ENCODE assay signal across 23 mouse cellular contexts in the genomic region with DNA sequence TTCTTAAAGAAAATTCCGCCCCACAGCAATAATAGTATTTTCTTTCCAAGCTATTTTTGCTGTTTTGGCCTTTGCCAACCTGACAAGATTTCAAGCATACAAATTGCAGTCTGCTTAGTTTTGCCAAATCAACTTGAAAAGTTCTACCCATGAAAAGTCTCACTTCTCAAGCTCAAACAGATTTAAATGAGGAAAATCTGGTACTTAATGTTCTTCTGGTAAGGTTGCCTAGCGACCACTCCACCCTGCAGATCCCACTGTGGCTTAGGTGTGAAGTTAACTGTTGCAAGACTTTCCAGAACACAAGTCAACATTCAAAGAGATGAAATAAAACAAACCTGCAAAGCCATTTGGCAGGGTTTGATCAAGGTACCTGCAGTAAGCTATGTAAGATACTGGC.
DNase-seq lines count a peak whose midpoint lies in the region; ATAC-seq and TF ChIP-seq lines count a peak whose summit lies in the region.
"Had no signal": no experiment of that assay in that cellular context is flagged by ENCODE, and none has a peak within 500 bp of the region (broad histone marks: within the 10 kb centered on the region; RNA-seq: fewer than 3 reads in every experiment).

No protein-coding gene starts in this region.

- no peak overlapping the region for H3K27ac ChIP-seq in forebrain, postnatal 0 days (ENCODE audit: low read depth, low read length)
- no peak overlapping the region for H3K27ac ChIP-seq in forebrain, embryonic 15.5 days (replicated peaks)
- H3K27ac ChIP-seq in midbrain, postnatal 0 days (ENCODE audit: low read depth, low read length), result no peak overlapping the region
- H3K27ac ChIP-seq in midbrain, embryonic 15.5 days, result no peak overlapping the region
- H3K27ac ChIP-seq: embryonic facial prominence, embryonic 10.5 days; hindbrain, embryonic 13.5 days; limb, embryonic 12.5 days; liver, embryonic 12.5 days; stomach, embryonic 15.5 days had no signal

- TF ChIP-seq CTCF in forebrain, postnatal 0 days (IDR thresholded peaks at IDR 0.05; ENCODE audit: low read depth), result no peak
- TF ChIP-seq CTCF in midbrain, postnatal 0 days (IDR thresholded peaks at IDR 0.05), result no peak

- H3K9ac ChIP-seq in forebrain, postnatal 0 days, result no peak overlapping the region
- H3K9ac ChIP-seq in forebrain, embryonic 15.5 days (replicated peaks), result no peak overlapping the region
- no peak overlapping the region for H3K9ac ChIP-seq in midbrain, postnatal 0 days (replicated peaks; ENCODE audit: low read length, poor library complexity, severe bottlenecking)
- H3K9ac ChIP-seq in midbrain, embryonic 15.5 days, result no peak overlapping the region
- H3K9ac ChIP-seq: heart, embryonic 12.5 days; hindbrain, embryonic 13.5 days; limb, embryonic 12.5 days; liver, embryonic 12.5 days; lung, embryonic 14.5 days; stomach, embryonic 15.5 days had no signal

- no peaks in the 10 kb centered on the region for H3K9me3 ChIP-seq in forebrain, postnatal 0 days (ENCODE audit: low read length)
- H3K9me3 ChIP-seq in forebrain, embryonic 15.5 days, result no peaks in the 10 kb centered on the region
- H3K9me3 ChIP-seq in midbrain, postnatal 0 days (ENCODE audit: low read length), result no peaks in the 10 kb centered on the region
- H3K9me3 ChIP-seq in midbrain, embryonic 15.5 days, result no peaks in the 10 kb centered on the region
- H3K9me3 ChIP-seq: embryonic facial prominence, embryonic 10.5 days; heart, embryonic 12.5 days; hindbrain, embryonic 13.5 days; limb, embryonic 12.5 days; liver, embryonic 12.5 days; stomach, embryonic 15.5 days had no signal

- WGBS in forebrain, postnatal 0 days, result 36% methylated on average over 2 of the region's 2 CpGs
- WGBS in forebrain, embryonic 15.5 days, result 50% methylated on average over 2 of the region's 2 CpGs
- WGBS in midbrain, postnatal 0 days, result 52% methylated on average over 2 of the region's 2 CpGs
- 50% methylated on average over 2 of the region's 2 CpGs for WGBS in midbrain, embryonic 15.5 days

- H3K4me3 ChIP-seq in forebrain, postnatal 0 days (ENCODE audit: low read depth, low read length), result no peak overlapping the region
- no peak overlapping the region for H3K4me3 ChIP-seq in forebrain, embryonic 15.5 days
- no peak overlapping the region for H3K4me3 ChIP-seq in midbrain, postnatal 0 days (ENCODE audit: low read depth, low read length)
- H3K4me3 ChIP-seq in midbrain, embryonic 15.5 days, result no peak overlapping the region
- H3K4me3 ChIP-seq: embryonic facial prominence, embryonic 10.5 days; heart, embryonic 12.5 days; hindbrain, embryonic 13.5 days; limb, embryonic 12.5 days; liver, embryonic 12.5 days; stomach, embryonic 15.5 days had no signal

- H3K36me3 ChIP-seq in forebrain, postnatal 0 days (ENCODE audit: insufficient read depth), result no peaks in the 10 kb centered on the region
- no peaks in the 10 kb centered on the region for H3K36me3 ChIP-seq in forebrain, embryonic 15.5 days
- no peaks in the 10 kb centered on the region for H3K36me3 ChIP-seq in midbrain, postnatal 0 days (ENCODE audit: insufficient read depth, low read length)
- no peaks in the 10 kb centered on the region for H3K36me3 ChIP-seq in midbrain, embryonic 15.5 days (replicated peaks)
- H3K36me3 ChIP-seq: embryonic facial prominence, embryonic 10.5 days; heart, embryonic 12.5 days; hindbrain, embryonic 13.5 days; limb, embryonic 12.5 days; liver, embryonic 12.5 days; stomach, embryonic 15.5 days had no signal

- no peaks in the 10 kb centered on the region for H3K4me1 ChIP-seq in forebrain, postnatal 0 days (ENCODE audit: insufficient read depth)
- H3K4me1 ChIP-seq in forebrain, embryonic 15.5 days, result 0 out of 2 replicates have a peak, but pooled peaks cover 3% of the 10 kb centered on the region
- no peaks in the 10 kb centered on the region for H3K4me1 ChIP-seq in midbrain, postnatal 0 days (ENCODE audit: insufficient read depth, low read length)
- no peaks in the 10 kb centered on the region for H3K4me1 ChIP-seq in midbrain, embryonic 15.5 days
- H3K4me1 ChIP-seq: heart, embryonic 12.5 days; hindbrain, embryonic 13.5 days; liver, embryonic 12.5 days; stomach, embryonic 15.5 days had no signal

- no peaks in the 10 kb centered on the region for H3K27me3 ChIP-seq in forebrain, postnatal 0 days (ENCODE audit: insufficient read depth, low read length)
- H3K27me3 ChIP-seq in forebrain, embryonic 15.5 days, result no peaks in the 10 kb centered on the region
- H3K27me3 ChIP-seq in midbrain, postnatal 0 days (ENCODE audit: insufficient read depth, low read length), result no peaks in the 10 kb centered on the region
- H3K27me3 ChIP-seq in midbrain, embryonic 15.5 days (replicated peaks), result no peaks in the 10 kb centered on the region
- H3K27me3 ChIP-seq: CH12.LX; heart, embryonic 12.5 days; hindbrain, embryonic 13.5 days; limb, embryonic 12.5 days; liver, embryonic 12.5 days; stomach, embryonic 15.5 days had no signal

- no peak overlapping the region for H3K4me2 ChIP-seq in forebrain, postnatal 0 days (ENCODE audit: low read depth)
- H3K4me2 ChIP-seq in forebrain, embryonic 15.5 days (replicated peaks), result no peak overlapping the region
- no peak overlapping the region for H3K4me2 ChIP-seq in midbrain, postnatal 0 days (ENCODE audit: low read depth, low read length, poor library complexity, severe bottlenecking)
- no peak overlapping the region for H3K4me2 ChIP-seq in midbrain, embryonic 15.5 days
- H3K4me2 ChIP-seq: heart, embryonic 12.5 days; hindbrain, embryonic 13.5 days; limb, embryonic 12.5 days; liver, embryonic 12.5 days; lung, embryonic 14.5 days; stomach, embryonic 15.5 days had no signal

- ATAC-seq in forebrain, postnatal 0 days, result peak; percentile 84
- no peak for ATAC-seq in forebrain, embryonic 15.5 days (replicated peaks)
- ATAC-seq in midbrain, postnatal 0 days (ENCODE audit: low FRiP score), result no peak
- ATAC-seq in midbrain, embryonic 15.5 days (replicated peaks), result no peak
- ATAC-seq: liver, embryonic 12.5 days had no signal

- DNase-seq in forebrain, postnatal 0 days, result peak; percentile 56
- peak; percentile 14 for DNase-seq in midbrain, postnatal 0 days (ENCODE audit: low spot score)
- peak; percentile 39 for DNase-seq in forelimb bud, embryonic 11.5 days (ENCODE audit: low read depth, low spot score)
- DNase-seq in right cerebral cortex, postnatal 36 days (ENCODE audit: low spot score in 2 of 2), result peak; percentile 8 to 11
- no peak for DNase-seq in gastrocnemius, postnatal 25 days
- DNase-seq: cerebellum, adult 9-10 months; heart, postnatal 14 days; kidney, adult 8-10 months; kidney, postnatal 25 days; layer of hippocampus, postnatal 36 days; lung, embryonic 14.5 days; lung, postnatal 36 days; retina, postnatal 1 day; thymus, adult 2 months had no signal
